Mouse (Mus musculus) testis, adult 2 months (tissue): ENCODE measurements around the gene Mogat1.

Experiments
- CTCF ChIP-seq: fragments of 200-500 bp; IDR thresholded peaks from 2 replicates; pipeline ENCODE4 v1.5.1; 2012; ENCODE audit warnings: low read depth, mild to moderate bottlenecking, inconsistent platforms, low read length, moderate library complexity; ENCODE audit not compliant: control insufficient read depth, insufficient read depth, insufficient replicate concordance
- POLR2A ChIP-seq: fragments of 200-500 bp; IDR thresholded peaks from 2 replicates; pipeline ENCODE4 v1.6.1; 2012; ENCODE audit warnings: low read depth, mild to moderate bottlenecking, inconsistent platforms, low read length, moderate library complexity; ENCODE audit not compliant: control insufficient read depth

GRCm38 (mm10) chr1:78534428-78535150, 23.8 kb downstream of the Mogat1 start:
- TF ChIP-seq CTCF: no peak
- no peak for TF ChIP-seq POLR2A
